ENCODE assay signal across 13 mouse cellular contexts in the genomic region with DNA sequence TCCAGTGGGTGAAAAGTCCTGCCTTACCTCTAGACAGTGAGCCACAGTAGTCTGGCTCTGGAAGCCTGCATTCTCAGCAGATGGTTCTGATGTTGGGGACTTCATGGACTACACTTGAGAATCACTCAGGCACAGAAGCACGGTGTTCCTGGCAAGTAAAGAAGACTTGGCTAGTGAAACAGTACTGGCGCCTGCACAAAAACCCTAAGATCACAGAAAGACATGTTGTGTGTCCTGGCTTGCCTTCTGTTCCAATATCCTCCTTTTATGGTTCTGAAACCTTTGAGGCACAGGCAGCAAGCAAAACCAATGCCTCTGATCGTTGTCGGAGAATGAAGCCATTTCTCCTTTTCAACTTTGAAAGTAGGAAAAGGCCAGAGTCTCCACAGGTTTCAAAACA.
A peak's percentile ranks its signal among the peaks of the same experiment; 100 is the strongest.
DNase-seq lines count a peak whose midpoint lies in the region; ATAC-seq and TF ChIP-seq lines count a peak whose summit lies in the region.
"Had no signal": no experiment of that assay in that cellular context is flagged by ENCODE, and none has a peak within 500 bp of the region (broad histone marks: within the 10 kb centered on the region; RNA-seq: fewer than 3 reads in every experiment).

No protein-coding gene starts in this region.

- WGBS in midbrain, embryonic 13.5 days, result 87% methylated on average over 4 of the region's 4 CpGs

- intact Hi-C loops in heart, postnatal 14 days (cut with DNase I), result no loop called here

- ATAC-seq in midbrain, embryonic 13.5 days, result no peak

- no peaks in the 10 kb centered on the region for H3K36me3 ChIP-seq in midbrain, embryonic 13.5 days
- H3K36me3 ChIP-seq: limb, embryonic 15.5 days; neural tube, embryonic 12.5 days had no signal

- TF ChIP-seq POLR2A in brain, embryonic 14.5 days (IDR thresholded peaks at IDR 0.05; ENCODE audit: borderline replicate concordance, extremely low read depth, insufficient read depth, insufficient read length, poor library complexity, severe bottlenecking), result no peak

- DNase-seq in brain, embryonic 14.5 days (ENCODE audit: low read depth), result peak; percentile 70
- peak; percentile 16 to 43 for DNase-seq in cerebellum, adult 18-20 months
- peak; percentile 30 to 62 for DNase-seq in frontal cortex, postnatal 36 days (ENCODE audit: low spot score in 2 of 2)
- DNase-seq in left cerebral cortex, adult 9 months (ENCODE audit: low spot score in 2 of 2), result peak; percentile 13 to 64
- no peak for DNase-seq in heart, postnatal 14 days
- no peak for DNase-seq in spleen, postnatal 4 days (ENCODE audit: low spot score in 2 of 2)
- DNase-seq in adrenal gland, postnatal 4 days (ENCODE audit: low spot score in 2 of 2), result no peak
- DNase-seq: heart, postnatal 36 days; kidney, adult 8-10 months; thymus, postnatal 4 days had no signal

- H3K9me3 ChIP-seq in midbrain, embryonic 13.5 days, result no peaks in the 10 kb centered on the region
- H3K9me3 ChIP-seq: limb, embryonic 15.5 days; neural tube, embryonic 12.5 days had no signal

- H3K4me3 ChIP-seq in midbrain, embryonic 13.5 days (replicated peaks), result no peak overlapping the region
- H3K4me3 ChIP-seq: limb, embryonic 15.5 days; neural tube, embryonic 12.5 days had no signal

- no peak overlapping the region for H3K4me2 ChIP-seq in midbrain, embryonic 13.5 days (replicated peaks)
- H3K4me2 ChIP-seq: limb, embryonic 15.5 days; neural tube, embryonic 12.5 days had no signal

- no peak overlapping the region for H3K27ac ChIP-seq in midbrain, embryonic 13.5 days
- H3K27ac ChIP-seq: limb, embryonic 15.5 days; neural tube, embryonic 12.5 days had no signal

- TF ChIP-seq CTCF in brain, embryonic 14.5 days (IDR thresholded peaks at IDR 0.05; ENCODE audit: borderline replicate concordance, extremely low read depth, insufficient read depth, insufficient read length), result no peak

- H3K9ac ChIP-seq in midbrain, embryonic 13.5 days (replicated peaks), result no peak overlapping the region
- H3K9ac ChIP-seq: limb, embryonic 15.5 days; neural tube, embryonic 12.5 days had no signal

- H3K4me1 ChIP-seq in midbrain, embryonic 13.5 days (replicated peaks), result no peaks in the 10 kb centered on the region
- H3K4me1 ChIP-seq: limb, embryonic 15.5 days; neural tube, embryonic 12.5 days had no signal

- H3K27me3 ChIP-seq in midbrain, embryonic 13.5 days, result no peaks in the 10 kb centered on the region
- H3K27me3 ChIP-seq: limb, embryonic 15.5 days; neural tube, embryonic 12.5 days had no signal

Comparison
In these comparisons a context has a peak if more than half of its experiments do, and no peak if none do; other contexts are left out.
1. DNase-seq: peak in brain, embryonic 14.5 days (single experiment), cerebellum, adult 18-20 months (2 of 2), frontal cortex, postnatal 36 days (2 of 2) and left cerebral cortex, adult 9 months (2 of 2); none in heart, postnatal 14 days (0 of 2), spleen, postnatal 4 days (0 of 2) and adrenal gland, postnatal 4 days (0 of 2).